Mouse (Mus musculus) layer of hippocampus, postnatal 14 days (tissue): ENCODE data around the gene Nkain2. TPM values are rescaled to one million over a fixed set of nuclear protein-coding genes. Genes with fewer than 3 reads are reported as not detected.

ENCODE experiments used
- DNase-seq, 2 experiments: peaks; one replicate each; pipeline ENCODE4 v3.0.0; 2021 to 2022; ENCODE audit warnings: low spot score in 2 of 2, mixed read lengths in 1 of 2
- total RNA-seq, 2 experiments: library from RNA; stranded (reverse); gene quantifications; 2 replicates each; pipeline ENCODE4 v1.2.3; 2021

Nkain2 gene
- total RNA-seq, 2 experiments from 2014 or later: 27.7 to 30.0 TPM

DNA sequence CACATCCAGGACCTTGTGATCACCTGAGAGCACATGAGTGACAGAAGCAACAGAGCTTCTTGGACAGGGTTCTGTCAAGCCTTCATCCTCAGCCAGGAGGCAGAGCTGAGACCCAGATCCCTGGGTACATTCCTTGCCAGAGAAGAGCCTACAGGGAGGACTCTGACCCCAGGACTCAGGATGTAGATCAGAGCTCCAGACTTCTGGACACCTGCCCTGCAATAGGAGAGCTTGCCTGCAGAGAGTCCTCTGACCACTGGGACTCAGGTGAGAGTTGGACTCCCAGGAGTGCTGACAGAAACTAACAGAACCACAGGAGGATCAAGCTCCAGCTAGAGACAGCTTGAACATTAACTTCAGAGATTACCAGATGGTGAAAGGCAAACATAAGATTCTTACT lies 1162.2 kb downstream of the Nkain2 start:
- no peak for DNase-seq

DNA sequence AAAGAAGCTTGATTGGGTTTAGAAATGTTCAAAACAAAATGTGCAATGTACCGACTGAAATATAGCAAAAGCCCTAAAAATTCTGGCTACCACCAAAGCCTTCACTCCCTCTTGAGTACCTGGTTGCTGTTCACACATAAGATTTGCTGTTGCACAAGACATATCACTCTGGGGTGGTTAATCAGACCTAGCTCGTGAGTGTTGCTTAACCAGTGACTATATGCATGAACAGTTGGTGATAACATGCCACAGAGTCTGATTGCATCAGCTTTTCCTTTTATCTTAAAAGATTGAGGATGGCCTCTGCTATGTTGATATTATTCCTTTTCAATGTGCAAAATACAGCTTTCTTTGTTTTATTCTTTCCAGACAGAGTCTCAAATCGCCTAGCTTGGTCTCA lies 1243.0 kb downstream of the Nkain2 start:
- DNase-seq: no peak

DNA sequence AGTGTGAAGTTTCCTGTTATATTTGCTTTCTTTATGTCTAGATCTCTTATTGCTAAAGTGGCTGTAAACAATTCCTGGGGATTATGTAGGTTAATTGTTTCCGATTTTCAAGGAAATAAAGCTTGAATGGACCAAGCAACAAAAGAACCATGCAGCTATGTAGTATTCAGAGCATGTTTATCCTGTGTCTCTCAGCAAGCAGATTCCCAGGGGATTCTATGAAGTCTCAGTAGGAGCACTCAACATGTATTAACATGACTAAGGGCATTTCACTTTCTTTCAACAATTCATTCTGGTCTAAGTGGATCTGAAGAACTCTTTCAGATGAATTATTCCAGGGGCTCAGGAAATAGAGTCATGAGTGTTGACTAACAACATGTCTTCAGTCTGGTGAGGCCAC lies 1244.2 kb downstream of the Nkain2 start:
- no peak for DNase-seq

Other genes starting within 250 kb of the Nkain2 start
- not detected for gene Trdn, start 190.1 kb upstream of the Nkain2 start, total RNA-seq